Mouse (Mus musculus): ENCODE measurements at regions not wholly inside any gene's neighbourhood (a gene's known extent, or its start where the extent isn't known, plus 50 kb on each side); places are given as distances from the start of the nearest gene placed in this dataset.
"Not testable (repeated sequence)": the region's sequence is repeated elsewhere in the genome, so short reads cannot be mapped to it uniquely, and the experiment has no call there.

GRCm38 (mm10) chr16:50533881-50534280, 57.1 kb downstream of the Ccdc54 start:
- DNase-seq = no peak

GRCm38 (mm10) chr16:50529511-50530416, 61.2 kb downstream of the Ccdc54 start:
- DNase-seq = peak; percentile 91

GRCm38 (mm10) chr16:50528677-50529510, 62.1 kb downstream of the Ccdc54 start:
- DNase-seq = peak; percentile 58

GRCm38 (mm10) chr16:50528355-50528676, 62.6 kb downstream of the Ccdc54 start:
- peak; percentile 46 for DNase-seq

- DNase-seq = not testable (repeated sequence)
These were observed 64.0 kb downstream of the Ccdc54 start for GRCm38 (mm10) chr16:50526930-50527329.

GRCm38 (mm10) chr16:50525934-50526366, 65.0 kb downstream of the Ccdc54 start:
- no peak for DNase-seq

GRCm38 (mm10) chr16:50525504-50525903, 65.5 kb downstream of the Ccdc54 start:
- DNase-seq = no peak

GRCm38 (mm10) chr16:50519610-50520009, 71.3 kb downstream of the Ccdc54 start:
- DNase-seq = no peak

- no peak for DNase-seq
These were observed 74.4 kb downstream of the Ccdc54 start for GRCm38 (mm10) chr16:50516579-50516978.

- no peak for DNase-seq
These were observed 75.9 kb downstream of the Ccdc54 start for GRCm38 (mm10) chr16:50515039-50515438.

GRCm38 (mm10) chr16:50512080-50512479, 78.9 kb downstream of the Ccdc54 start:
- no peak for DNase-seq

- DNase-seq = no peak
These were observed 77.3 kb upstream of the Bbx start for GRCm38 (mm10) chr16:50509529-50509895.

GRCm38 (mm10) chr16:50508673-50509528, 76.7 kb upstream of the Bbx start:
- no peak for DNase-seq

GRCm38 (mm10) chr16:50504619-50505018, 72.4 kb upstream of the Bbx start:
- no peak for DNase-seq

- DNase-seq = no peak
These were observed 66.7 kb upstream of the Bbx start for GRCm38 (mm10) chr16:50498909-50499308.

GRCm38 (mm10) chr16:50493662-50494061, 61.5 kb upstream of the Bbx start:
- DNase-seq = no peak

- DNase-seq = no peak
These were observed 57.1 kb upstream of the Bbx start for GRCm38 (mm10) chr16:50489244-50489643.

GRCm38 (mm10) chr16:50482360-50482786, 50.2 kb upstream of the Bbx start:
- DNase-seq = no peak

Data from cerebellum, adult 9-10 months (tissue).